Comparison of ENCODE assay signal across 16 mouse cellular contexts in genomic region chr15:93285244-93285643, GRCm38 (mm10). TPM values are rescaled to one million over a fixed set of nuclear protein-coding genes. Genes with fewer than 3 reads are reported as not detected.
DNase-seq lines count a peak whose midpoint lies in the region; ATAC-seq lines count a peak whose summit lies in the region.
"Had no signal": no experiment of that assay in that cellular context is flagged by ENCODE, and none has a peak within 500 bp of the region (broad histone marks: within the 10 kb centered on the region; RNA-seq: fewer than 3 reads in every experiment).

No protein-coding gene starts in this region.

- H3K9me3 ChIP-seq in liver, embryonic 11.5 days (ENCODE audit: control insufficient read depth, low read length): no peaks in the 10 kb centered on the region
- H3K9me3 ChIP-seq: hindbrain, embryonic 15.5 days; kidney, embryonic 15.5 days; lung, embryonic 15.5 days; midbrain, embryonic 13.5 days had no signal

- H3K27ac ChIP-seq in liver, embryonic 11.5 days (ENCODE audit: low read depth, low read length): 0 out of 2 replicates have a peak overlapping the region, but pooled peaks have one; percentile 1
- H3K27ac ChIP-seq: hindbrain, embryonic 15.5 days; kidney, embryonic 15.5 days; lung, embryonic 15.5 days; midbrain, embryonic 13.5 days had no signal

- DNase-seq in heart, adult 11 months: peak; percentile 88
- no peak for DNase-seq in heart, adult 9 months (ENCODE audit: low spot score in 2 of 2)
- DNase-seq in urinary bladder, postnatal 14 days (ENCODE audit: low spot score): peak; percentile 29
- no peak for DNase-seq in urinary bladder, postnatal 25 days (ENCODE audit: low spot score)
- DNase-seq in liver, embryonic 11.5 days (ENCODE audit: low spot score): no peak
- no peak for DNase-seq in right cerebral cortex, adult 18-20 months
- DNase-seq: B cell, adult 2 months; layer of hippocampus, postnatal 36 days; right cerebral cortex, postnatal 25 days; thymus, postnatal 36 days had no signal

- no peak overlapping the region for H3K4me3 ChIP-seq in liver, embryonic 11.5 days (ENCODE audit: low read depth, low read length)
- H3K4me3 ChIP-seq: hindbrain, embryonic 15.5 days; kidney, embryonic 15.5 days; lung, embryonic 15.5 days; midbrain, embryonic 13.5 days had no signal

- H3K4me1 ChIP-seq in liver, embryonic 11.5 days (replicated peaks; ENCODE audit: control insufficient read depth, insufficient read depth, low read length): peaks cover 7% of the 10 kb centered on the region
- H3K4me1 ChIP-seq: hindbrain, embryonic 15.5 days; lung, embryonic 15.5 days; midbrain, embryonic 13.5 days had no signal

- WGBS in liver, embryonic 11.5 days: 76% methylated on average over 15 of the region's 15 CpGs

- peak overlapping the region; percentile 13; the same call in 1 of the 2 replicates for H3K4me2 ChIP-seq in liver, embryonic 11.5 days
- H3K4me2 ChIP-seq: hindbrain, embryonic 15.5 days; kidney, embryonic 15.5 days; lung, embryonic 15.5 days; midbrain, embryonic 13.5 days had no signal

- no peaks in the 10 kb centered on the region for H3K27me3 ChIP-seq in liver, embryonic 11.5 days (replicated peaks; ENCODE audit: control insufficient read depth, insufficient read depth, low read length)
- H3K27me3 ChIP-seq: hindbrain, embryonic 15.5 days; kidney, embryonic 15.5 days; lung, embryonic 15.5 days; midbrain, embryonic 13.5 days had no signal

- no peak overlapping the region for H3K9ac ChIP-seq in liver, embryonic 11.5 days (ENCODE audit: low read depth, low read length)
- H3K9ac ChIP-seq: hindbrain, embryonic 15.5 days; kidney, embryonic 15.5 days; lung, embryonic 15.5 days; midbrain, embryonic 13.5 days had no signal

- peak; percentile 54; the same call in 1 of the 2 replicates for ATAC-seq in liver, embryonic 11.5 days (replicated peaks; ENCODE audit: low FRiP score)
- no peak for ATAC-seq in megakaryocyte, adult 5-6 weeks (ENCODE audit: poor library complexity, severe bottlenecking)
- ATAC-seq: intestine, embryonic 16.5 days; midbrain, embryonic 13.5 days had no signal

- peaks cover 2% of the 10 kb centered on the region; the same call in 1 of the 2 replicates for H3K36me3 ChIP-seq in liver, embryonic 11.5 days (ENCODE audit: control insufficient read depth, insufficient read depth, low read length)

RNA-seq across cellular contexts. Expression of gene Gxylt1, which starts 10.3 kb away (rescaled TPM):
- 10.4 and 10.7 TPM in 2 replicates for polyA plus RNA-seq in liver, embryonic 11.5 days (2014; fragmentation: Nextera tagmentation; extraction: Ambion mirVana)
- 25.5 and 26.4 TPM in 2 replicates for total RNA-seq in megakaryocyte, adult 5-6 weeks (2015)
- total RNA-seq in megakaryocyte, adult 5-6 weeks (2017): 38.9 and 50.1 TPM in 2 replicates

RNA-seq across cellular contexts. Expression of gene Yaf2, which starts 51.5 kb away (rescaled TPM):
- 75.1 and 78.7 TPM in 2 replicates for polyA plus RNA-seq in liver, embryonic 11.5 days (2014; fragmentation: Nextera tagmentation; extraction: Ambion mirVana)
- 46.2 and 49.0 TPM in 2 replicates for total RNA-seq in megakaryocyte, adult 5-6 weeks (2015)
- total RNA-seq in megakaryocyte, adult 5-6 weeks (2017): 30.7 and 30.9 TPM in 2 replicates

Comparison
In these comparisons a context has a peak if more than half of its experiments do, and no peak if none do; other contexts are left out.
1. DNase-seq: peak in heart, adult 11 months (single experiment) and urinary bladder, postnatal 14 days (single experiment); none in heart, adult 9 months (0 of 2), urinary bladder, postnatal 25 days (single experiment), liver, embryonic 11.5 days (single experiment) and right cerebral cortex, adult 18-20 months (single experiment).